Mouse (Mus musculus) kidney, embryonic 15.5 days (tissue): ENCODE measurements around the gene Efcab11. TPM values are rescaled to one million over a fixed set of nuclear protein-coding genes. Genes with fewer than 3 reads are reported as not detected.

ENCODE experiments used
- ATAC-seq: fragments of 200-750 bp; cut with Nextera tagmentation; replicated peaks from 2 replicates; pipeline ENCODE4 v1.8.0; 2017; ENCODE audit warnings: moderate TSS enrichment; ENCODE audit not compliant: low FRiP score
- H3K27ac ChIP-seq: fragments of 300-500 bp; sonication (generic); 2 replicates; pipeline ENCODE4 v1.5.1; 2015; ENCODE audit warnings: mild to moderate bottlenecking, inconsistent platforms
- H3K27me3 ChIP-seq: fragments of 300-500 bp; sonication (generic); 2 replicates; pipeline ENCODE4 v1.6.1; 2015; ENCODE audit warnings: inconsistent platforms
- H3K36me3 ChIP-seq: fragments of 300-500 bp; sonication (generic); 2 replicates; pipeline ENCODE4 v1.6.1; 2015; ENCODE audit warnings: inconsistent platforms
- H3K4me1 ChIP-seq: fragments of 300-500 bp; sonication (generic); 2 replicates; pipeline ENCODE4 v1.6.1; 2015; ENCODE audit warnings: inconsistent platforms
- H3K4me2 ChIP-seq: fragments of 300-500 bp; sonication (generic); 2 replicates; pipeline ENCODE4 v1.6.1; 2015; ENCODE audit warnings: moderate library complexity, mild to moderate bottlenecking, inconsistent platforms
- H3K4me3 ChIP-seq: fragments of 300-500 bp; sonication (generic); replicated peaks from 2 replicates; pipeline ENCODE4 v1.5.1; 2015; ENCODE audit warnings: mild to moderate bottlenecking, inconsistent platforms
- H3K9ac ChIP-seq: fragments of 300-500 bp; sonication (generic); 2 replicates; pipeline ENCODE4 v1.6.1; 2015; ENCODE audit warnings: mild to moderate bottlenecking, inconsistent platforms
- H3K9me3 ChIP-seq: fragments of 300-500 bp; sonication (generic); replicated peaks from 2 replicates; pipeline ENCODE4 v1.6.1; 2016; ENCODE audit warnings: inconsistent platforms
- WGBS: fragments of 180-500 bp; shearing (Covaris S2); methylation state at CpG from one replicate; pipeline ENCODE4 v1.1.7; 2015; ENCODE audit warnings: mixed read lengths; 5-methylcytosine and 5-hydroxymethylcytosine counted together
- polyA plus RNA-seq: library from polyadenylated mRNA; unstranded; fragments of >200 nt; fragmentation: Nextera tagmentation; extraction: Ambion mirVana; gene quantifications from 2 replicates; pipeline ENCODE4 v1.2.1, GENCODE M21; 2015

Efcab11 gene
- polyA plus RNA-seq, 1 experiment from 2014 or later, result 10.7 TPM

GRCm38 (mm10) chr12:99765979-99766378 is 118.3 kb downstream of the Efcab11 start:
- Histone ChIP-seq H3K36me3 (no peaks in the 10 kb centered on the region), H3K9me3 (no peaks in the 10 kb centered on the region), H3K27me3 (no peaks in the 10 kb centered on the region), H3K4me1 (no peaks in the 10 kb centered on the region), H3K27ac (no peak overlapping the region), H3K4me3 (no peak overlapping the region), H3K9ac (no peak overlapping the region), H3K4me2 (no peak overlapping the region)
- WGBS, result 82% methylated on average over 6 of the region's 6 CpGs
- ATAC-seq, result no peak

- WGBS, result 83% methylated on average over 3 of the region's 3 CpGs
These were observed 120.2 kb downstream of the Efcab11 start for GRCm38 (mm10) chr12:99764053-99764452.

GRCm38 (mm10) chr12:99757754-99758526 is 126.3 kb downstream of the Efcab11 start:
- Histone ChIP-seq H3K27ac (no peak overlapping the region), H3K27me3 (no peaks in the 10 kb centered on the region), H3K36me3 (no peaks in the 10 kb centered on the region), H3K9ac (no peak overlapping the region), H3K4me3 (no peak overlapping the region), H3K4me2 (peak overlapping the region; percentile 43), H3K4me1 (peaks cover 11% of the 10 kb centered on the region), H3K9me3 (no peaks in the 10 kb centered on the region)
- ATAC-seq, result peak; percentile 77; the same call in 1 of the 2 replicates
- 58% methylated on average over 15 of the region's 15 CpGs for WGBS

More at GRCm38 (mm10) chr12:99764053-99764452, 120.2 kb downstream of the Efcab11 start:
- no peaks in the 10 kb centered on the region for H3K9me3 ChIP-seq
- H3K9ac ChIP-seq, result no peak overlapping the region
- no peaks in the 10 kb centered on the region for H3K36me3 ChIP-seq
- no peak overlapping the region for H3K27ac ChIP-seq
- no peak overlapping the region for H3K4me3 ChIP-seq
- H3K4me2 ChIP-seq, result no peak overlapping the region
- H3K27me3 ChIP-seq, result no peaks in the 10 kb centered on the region
- no peak for ATAC-seq
- H3K4me1 ChIP-seq, result no peaks in the 10 kb centered on the region

- Histone ChIP-seq H3K27ac (0 out of 2 replicates have a peak overlapping the region, but pooled peaks have one; percentile 32), H3K36me3 (no peaks in the 10 kb centered on the region), H3K27me3 (no peaks in the 10 kb centered on the region), H3K4me2 (peak overlapping the region; percentile 43), H3K9ac (no peak overlapping the region), H3K4me1 (peaks cover 11% of the 10 kb centered on the region), H3K4me3 (no peak overlapping the region), H3K9me3 (no peaks in the 10 kb centered on the region)
- whole genome bisulfite sequencing, result 43% methylated on average over 18 of the region's 18 CpGs
- ATAC-seq, result peak; percentile 9; the same call in 1 of the 2 replicates
These were observed 127.1 kb downstream of the Efcab11 start for GRCm38 (mm10) chr12:99756914-99757687.

- H3K27me3 ChIP-seq, result no peaks in the 10 kb centered on the region
- peaks cover 11% of the 10 kb centered on the region for H3K4me1 ChIP-seq
- ATAC-seq, result no peak
- no peak overlapping the region for H3K4me2 ChIP-seq
- H3K9me3 ChIP-seq, result no peaks in the 10 kb centered on the region
- no peak overlapping the region for H3K4me3 ChIP-seq
- no peak overlapping the region for H3K27ac ChIP-seq
- no peak overlapping the region for H3K9ac ChIP-seq
- WGBS, result 87% methylated on average over 9 of the region's 9 CpGs
- no peaks in the 10 kb centered on the region for H3K36me3 ChIP-seq
These were observed 128.0 kb downstream of the Efcab11 start for GRCm38 (mm10) chr12:99756213-99756612.

- no peak overlapping the region for H3K4me2 ChIP-seq
- H3K27ac ChIP-seq, result no peak overlapping the region
- no peak overlapping the region for H3K4me3 ChIP-seq
- H3K36me3 ChIP-seq, result no peaks in the 10 kb centered on the region
- no peaks in the 10 kb centered on the region for H3K27me3 ChIP-seq
- peaks cover 9% of the 10 kb centered on the region for H3K4me1 ChIP-seq
- no peak for ATAC-seq
- H3K9me3 ChIP-seq, result no peaks in the 10 kb centered on the region
- H3K9ac ChIP-seq, result no peak overlapping the region
- WGBS, result 75% methylated on average over 11 of the region's 11 CpGs
These were observed 131.3 kb downstream of the Efcab11 start for GRCm38 (mm10) chr12:99752986-99753385.

- 73% methylated on average over 3 of the region's 3 CpGs for WGBS
- Histone ChIP-seq H3K36me3 (no peaks in the 10 kb centered on the region), H3K4me3 (no peak overlapping the region), H3K27me3 (no peaks in the 10 kb centered on the region), H3K27ac (no peak overlapping the region), H3K9me3 (no peaks in the 10 kb centered on the region), H3K9ac (no peak overlapping the region), H3K4me2 (no peak overlapping the region), H3K4me1 (no peaks in the 10 kb centered on the region)
- no peak for ATAC-seq
These were observed 134.8 kb downstream of the Efcab11 start for GRCm38 (mm10) chr12:99749391-99749790.

- H3K4me1 ChIP-seq, result no peaks in the 10 kb centered on the region
- no peak overlapping the region for H3K4me2 ChIP-seq
- no peak for ATAC-seq
- no peak overlapping the region for H3K4me3 ChIP-seq
- H3K36me3 ChIP-seq, result no peaks in the 10 kb centered on the region
- WGBS, result 62% methylated on average over 8 of the region's 8 CpGs
- no peaks in the 10 kb centered on the region for H3K27me3 ChIP-seq
- H3K9ac ChIP-seq, result no peak overlapping the region
- H3K9me3 ChIP-seq, result no peaks in the 10 kb centered on the region
- no peak overlapping the region for H3K27ac ChIP-seq
These were observed 142.6 kb downstream of the Efcab11 start for GRCm38 (mm10) chr12:99741631-99742030.

GRCm38 (mm10) chr12:99739211-99739610 is 145.0 kb downstream of the Efcab11 start:
- 81% methylated on average over 5 of the region's 5 CpGs for WGBS
- H3K4me1 ChIP-seq, result no peaks in the 10 kb centered on the region

GRCm38 (mm10) chr12:99738256-99738655 is 146.0 kb downstream of the Efcab11 start:
- no peaks in the 10 kb centered on the region for H3K4me1 ChIP-seq
- H3K4me2 ChIP-seq, result no peak overlapping the region
- no peak for ATAC-seq
- H3K9ac ChIP-seq, result no peak overlapping the region
- H3K4me3 ChIP-seq, result no peak overlapping the region
- no peaks in the 10 kb centered on the region for H3K27me3 ChIP-seq
- H3K9me3 ChIP-seq, result no peaks in the 10 kb centered on the region
- no peak overlapping the region for H3K27ac ChIP-seq
- 82% methylated on average over 6 of the region's 6 CpGs for WGBS
- no peaks in the 10 kb centered on the region for H3K36me3 ChIP-seq

More at GRCm38 (mm10) chr12:99739211-99739610, 145.0 kb downstream of the Efcab11 start:
- no peaks in the 10 kb centered on the region for H3K27me3 ChIP-seq
- no peak for ATAC-seq
- no peak overlapping the region for H3K4me3 ChIP-seq
- H3K9me3 ChIP-seq, result no peaks in the 10 kb centered on the region
- no peak overlapping the region for H3K27ac ChIP-seq
- no peak overlapping the region for H3K9ac ChIP-seq
- H3K4me2 ChIP-seq, result no peak overlapping the region
- no peaks in the 10 kb centered on the region for H3K36me3 ChIP-seq

GRCm38 (mm10) chr12:99736971-99737370 is 147.3 kb downstream of the Efcab11 start:
- WGBS, result 61% methylated on average over 3 of the region's 3 CpGs
- H3K9ac ChIP-seq, result no peak overlapping the region
- no peak overlapping the region for H3K27ac ChIP-seq
- no peak for ATAC-seq
- no peak overlapping the region for H3K4me3 ChIP-seq
- H3K9me3 ChIP-seq, result no peaks in the 10 kb centered on the region
- no peak overlapping the region for H3K4me2 ChIP-seq
- H3K36me3 ChIP-seq, result no peaks in the 10 kb centered on the region
- H3K27me3 ChIP-seq, result no peaks in the 10 kb centered on the region
- H3K4me1 ChIP-seq, result no peaks in the 10 kb centered on the region

GRCm38 (mm10) chr12:99735172-99735571 is 149.1 kb downstream of the Efcab11 start:
- WGBS, result 37% methylated on average over 10 of the region's 10 CpGs
- no peak overlapping the region for H3K9ac ChIP-seq
- ATAC-seq, result no peak
- H3K27me3 ChIP-seq, result no peaks in the 10 kb centered on the region
- no peak overlapping the region for H3K4me3 ChIP-seq
- H3K27ac ChIP-seq, result no peak overlapping the region
- no peaks in the 10 kb centered on the region for H3K4me1 ChIP-seq
- H3K4me2 ChIP-seq, result no peak overlapping the region
- no peaks in the 10 kb centered on the region for H3K36me3 ChIP-seq
- no peaks in the 10 kb centered on the region for H3K9me3 ChIP-seq
